Mouse (Mus musculus) activated CD4-positive, CD25-positive, alpha-beta regulatory T cell, adult 4 months (primary cell): ENCODE measurements around the gene Gm4881. TPM values are rescaled to one million over a fixed set of nuclear protein-coding genes. Genes with fewer than 3 reads are reported as not detected.
A peak's percentile ranks its signal among the peaks of the same experiment; 100 is the strongest.

ENCODE experiments used
- ATAC-seq: one replicate; pipeline ENCODE4 v1.8.0; 2017
- polyA plus RNA-seq, 2 experiments: library from polyadenylated mRNA; unstranded; fragments of 100-300 nt; shearing (Covaris generic); gene quantifications; one replicate each; pipeline ENCODE4 v1.2.1; 2017

Gm4881 gene
- polyA plus RNA-seq, 2 experiments from 2014 or later = not detected

DNA sequence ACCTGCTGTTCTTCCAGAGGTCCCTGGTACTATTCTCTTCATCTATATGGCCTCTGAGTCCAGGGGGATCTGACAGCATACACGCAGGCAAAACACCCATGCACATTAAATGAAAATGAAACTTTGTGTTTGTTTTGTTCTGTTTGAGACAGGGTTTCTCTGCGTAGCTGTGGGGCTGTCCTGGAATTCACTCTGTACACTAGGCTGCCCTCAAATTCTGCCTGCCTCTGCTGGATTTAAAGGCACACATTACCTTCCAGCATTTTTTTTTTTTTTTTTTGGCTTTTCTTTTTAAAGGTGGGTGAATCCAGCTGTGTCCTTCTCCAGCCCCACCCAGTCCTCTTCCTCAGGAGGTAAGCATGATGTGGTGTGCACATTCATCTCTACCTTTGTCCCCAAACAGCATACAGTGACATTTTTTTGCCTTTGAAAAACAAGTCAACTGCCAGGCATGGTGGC is 52.1 kb downstream of the Gm4881 start:
- peak; percentile 43 for ATAC-seq

DNA sequence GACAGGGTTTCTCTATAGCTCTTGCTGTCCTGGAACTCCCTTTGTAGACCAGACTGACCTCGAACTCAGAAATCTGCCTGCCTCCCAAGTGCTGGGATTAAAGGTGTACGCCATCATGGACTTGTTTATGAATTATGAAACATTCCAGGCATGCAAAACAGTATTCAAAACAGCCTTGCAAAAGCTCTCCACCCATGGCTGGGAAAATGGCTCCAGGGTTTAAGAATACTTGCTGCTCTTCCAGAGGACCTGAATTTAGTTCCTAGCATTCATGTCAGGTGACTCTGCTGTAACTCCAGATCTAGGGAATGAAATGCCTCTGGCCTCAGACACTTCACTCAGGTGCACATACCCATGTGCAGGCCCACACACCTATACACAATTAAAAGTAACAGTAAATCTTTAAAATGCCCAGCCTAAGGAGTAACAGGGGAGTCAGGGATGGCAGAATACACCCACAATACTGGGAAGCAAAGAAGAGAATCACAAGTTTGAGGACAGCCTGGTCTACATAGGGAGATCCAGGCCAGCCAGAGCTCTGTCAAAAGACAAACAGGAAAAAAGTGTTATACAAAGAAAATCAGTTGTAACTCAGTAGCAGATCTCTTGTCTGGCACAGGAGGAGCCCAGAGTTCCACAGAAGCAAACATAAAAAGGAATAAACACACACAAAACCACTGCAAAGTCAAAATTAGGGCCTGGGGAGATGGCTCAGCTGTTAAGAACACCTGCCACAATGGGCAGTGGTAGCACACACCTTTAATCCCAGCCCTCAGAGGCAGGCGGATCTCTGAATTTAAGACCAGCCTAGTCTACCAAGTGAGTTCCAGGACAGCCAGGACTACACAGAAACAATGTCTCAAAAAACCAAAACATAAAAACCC is 52.8 kb downstream of the Gm4881 start:
- no peak for ATAC-seq

DNA sequence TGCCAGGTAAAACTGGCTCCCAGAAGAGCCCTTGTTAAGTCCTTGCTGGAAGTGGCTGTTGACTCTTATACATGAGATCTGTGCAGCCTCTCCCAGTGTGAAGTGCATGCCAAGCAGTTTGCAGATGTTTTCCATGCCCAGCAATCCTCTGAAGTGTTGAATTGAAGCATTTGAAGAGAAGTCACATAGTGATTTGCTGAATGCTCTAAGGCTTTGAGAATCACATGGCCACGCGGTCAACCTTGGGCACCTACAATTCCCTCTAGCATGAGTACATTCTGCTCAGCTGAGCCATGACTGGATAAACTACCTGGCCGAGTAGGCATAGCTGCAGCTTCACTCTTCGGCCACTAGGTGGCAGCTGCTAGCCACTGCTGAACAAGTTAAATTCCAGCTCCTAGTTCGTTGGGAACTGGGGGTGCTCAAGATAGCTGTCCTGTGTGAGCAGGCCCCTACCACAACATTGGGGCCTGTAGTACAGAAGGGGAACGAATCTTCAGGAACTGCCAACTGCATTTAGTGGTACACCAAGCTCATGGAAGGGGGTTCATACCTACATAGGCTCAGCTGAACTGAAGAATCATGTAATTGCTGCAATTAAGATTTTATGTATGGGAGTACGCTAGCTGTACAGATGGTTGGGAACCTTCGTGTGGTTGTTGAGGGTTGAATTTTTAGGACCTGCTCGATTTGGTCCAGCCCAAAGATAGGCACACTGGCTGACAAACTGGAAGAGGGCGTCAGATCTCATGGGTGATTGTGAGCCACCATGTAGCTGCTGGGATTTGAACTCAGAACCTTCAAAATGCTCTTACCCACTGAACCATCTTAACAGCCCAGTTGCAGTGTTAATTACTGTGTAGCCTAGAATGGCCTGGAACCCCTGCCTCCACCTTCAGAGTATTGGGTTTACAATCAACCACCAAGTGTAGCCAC is 53.7 kb downstream of the Gm4881 start:
- peak; percentile 43 for ATAC-seq

GRCm38 (mm10) chr7:24889431-24890220 is 54.7 kb downstream of the Gm4881 start:
- no peak for ATAC-seq

DNA sequence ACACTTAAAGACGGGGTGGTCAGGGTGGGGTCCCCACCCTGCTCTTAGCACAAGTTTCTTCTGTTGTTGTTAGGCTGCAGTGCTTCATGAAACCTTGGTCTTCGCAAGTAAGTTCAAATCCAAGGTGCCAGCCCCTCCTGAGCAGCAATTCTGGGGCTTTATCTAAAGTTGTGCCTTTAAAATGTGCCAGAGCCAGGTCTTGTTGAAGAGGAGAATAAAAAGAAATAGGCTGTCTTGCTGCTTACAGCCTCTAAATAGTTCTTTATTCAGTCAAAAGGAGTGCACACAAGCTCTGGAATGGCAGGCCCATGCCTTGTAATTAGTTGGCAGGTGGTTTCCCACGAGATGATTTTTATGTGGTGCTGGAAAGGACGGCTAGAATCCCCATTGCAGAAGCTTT is 57.2 kb downstream of the Gm4881 start:
- no peak for ATAC-seq

- no peak for ATAC-seq
Measured at GRCm38 (mm10) chr7:24886308-24886633, 58.0 kb downstream of the Gm4881 start.

DNA sequence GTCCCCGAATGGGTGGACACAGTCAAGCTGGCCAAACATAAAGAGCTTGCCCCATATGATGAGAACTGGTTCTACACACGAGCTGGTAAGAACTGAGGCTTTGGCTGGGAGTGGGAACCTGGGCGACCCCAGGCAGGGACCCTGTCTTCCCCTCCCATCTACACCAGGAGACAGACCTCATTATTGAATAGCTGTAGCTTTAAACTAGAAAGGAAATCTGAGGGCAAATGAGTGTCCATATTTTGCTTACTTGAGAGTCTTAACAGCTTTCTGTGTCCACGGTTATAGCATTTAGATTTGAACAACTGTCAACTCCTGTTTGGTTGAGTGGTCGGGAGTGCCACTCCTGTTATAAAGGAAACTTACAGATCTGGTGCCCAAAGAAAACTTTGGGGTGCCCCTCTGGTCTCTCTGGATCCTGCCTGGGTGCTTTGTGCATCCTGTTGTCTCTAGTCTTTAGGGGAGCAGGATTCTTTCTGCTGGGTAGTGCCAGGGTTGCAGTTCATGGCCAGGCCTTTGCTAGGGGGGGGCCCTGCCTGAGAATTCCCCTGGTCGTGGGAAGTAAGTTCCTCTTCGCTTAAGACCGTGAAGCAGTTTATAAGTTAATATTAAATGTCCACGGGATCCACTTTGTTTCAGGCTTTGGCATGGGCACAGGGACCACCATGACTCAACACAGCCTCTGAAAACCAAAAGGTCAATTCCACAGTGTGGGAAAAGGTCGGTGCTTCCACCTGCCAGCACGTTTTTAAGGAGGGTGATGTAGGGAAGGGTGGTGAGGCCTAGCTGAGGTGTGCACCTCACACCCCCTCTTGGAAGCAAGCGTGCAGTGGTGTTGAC is 58.6 kb downstream of the Gm4881 start:
- no peak for ATAC-seq

- peak; percentile 8 for ATAC-seq
Measured at GRCm38 (mm10) chr7:24884693-24885291, 59.5 kb downstream of the Gm4881 start.

- peak; percentile 87 for ATAC-seq
Measured at GRCm38 (mm10) chr7:24883896-24884692, 60.2 kb downstream of the Gm4881 start, which contains the start of gene Rps19. Rps19 (plus strand) TSS chr7:24884371.

DNA sequence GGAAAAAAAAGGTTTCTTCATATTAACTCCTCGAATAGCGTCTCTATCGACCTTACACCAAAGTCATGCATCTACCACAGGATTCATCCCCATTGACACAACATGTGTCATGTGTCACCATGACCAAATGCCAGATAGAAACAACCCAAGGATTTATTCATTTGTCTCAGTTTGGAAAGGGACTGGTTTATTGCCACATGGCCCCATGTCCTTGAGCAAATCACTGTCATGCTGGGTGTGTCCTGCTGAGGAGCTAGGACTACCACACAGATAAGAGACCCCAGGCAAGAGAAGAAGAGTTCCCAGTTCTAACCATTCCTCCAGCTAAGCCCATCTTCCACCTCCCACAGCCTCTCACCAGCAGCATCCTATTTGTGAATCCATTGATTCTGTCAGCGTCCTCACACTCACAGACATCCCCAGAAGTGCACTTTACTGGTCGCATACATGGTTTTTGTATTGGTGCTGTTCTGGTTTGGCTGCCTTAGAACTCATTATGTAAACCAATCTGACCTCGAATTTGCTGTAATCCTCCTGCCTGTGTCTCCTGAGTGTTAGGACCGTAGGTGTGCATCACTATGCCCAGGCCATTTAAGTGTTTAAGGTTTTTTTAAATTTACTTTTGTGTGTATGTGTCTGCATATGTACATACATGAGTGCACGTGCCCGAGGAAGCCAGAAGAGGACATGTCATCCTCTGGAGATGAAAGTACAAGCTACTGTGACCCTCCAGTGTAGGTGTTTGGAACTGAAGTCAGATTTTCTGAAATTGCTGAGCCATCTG is 61.7 kb downstream of the Gm4881 start:
- ATAC-seq = no peak

- ATAC-seq = no peak
Measured at GRCm38 (mm10) chr7:24879620-24880019, 64.7 kb downstream of the Gm4881 start.

DNA sequence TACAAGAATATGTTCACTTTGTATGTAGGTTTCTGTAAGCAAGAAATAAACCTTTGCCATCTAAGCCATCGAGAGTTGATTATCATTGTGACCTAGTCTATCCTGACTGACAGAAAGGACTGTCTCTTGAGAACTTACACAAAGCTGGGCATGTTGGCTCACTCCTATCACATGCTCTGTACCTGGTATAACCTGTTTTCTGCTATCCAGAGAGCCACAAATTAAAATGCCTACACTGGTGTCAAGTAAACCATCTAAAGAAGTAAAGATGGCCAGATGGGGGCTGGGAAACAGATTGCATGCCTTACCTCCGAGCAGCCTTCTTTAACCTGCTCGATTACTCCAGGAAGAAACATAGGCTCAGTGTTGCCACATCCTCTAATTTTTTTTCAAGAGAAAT is 66.7 kb downstream of the Gm4881 start:
- ATAC-seq = no peak

Other genes with a start within 250 kb of the Gm4881 start
- not detected for gene BC049730, start 235.3 kb downstream of the Gm4881 start, polyA plus RNA-seq
- not detected for gene Gm4763, start 217.6 kb downstream of the Gm4881 start, polyA plus RNA-seq
- under 1 TPM; 0.28 TPM for gene Cd177, start 184.2 kb downstream of the Gm4881 start, polyA plus RNA-seq
- not detected for gene Ceacam10, start 167.3 kb downstream of the Gm4881 start, polyA plus RNA-seq
- gene Gm9844, start 82.3 kb downstream of the Gm4881 start, polyA plus RNA-seq = 10 to 100 TPM; 17.0 to 65.7 TPM
- gene Lypd4, start 74.6 kb downstream of the Gm4881 start, polyA plus RNA-seq = not detected
- not detected for gene Dmrtc2, start 74.4 kb downstream of the Gm4881 start, polyA plus RNA-seq
- gene Rps19, start 60.1 kb downstream of the Gm4881 start, polyA plus RNA-seq = over 10,000 TPM; 11,194 to 11,919 TPM
- 10 to 100 TPM in 1 of 2 experiments, 1 to 10 TPM in 1; 1.7 to 22.3 TPM for gene Cd79a, start 47.1 kb downstream of the Gm4881 start, polyA plus RNA-seq
- gene Arhgef1, start 41.6 kb downstream of the Gm4881 start, polyA plus RNA-seq = 100 to 1,000 TPM; 164 to 173 TPM
- 100 to 1,000 TPM; 190 to 202 TPM for gene Rabac1, start 28.3 kb upstream of the Gm4881 start, polyA plus RNA-seq
- gene Atp1a3, start 61.5 kb upstream of the Gm4881 start, polyA plus RNA-seq = under 1 TPM; 0.65 to 0.92 TPM
- 1 to 10 TPM; 2.2 to 2.4 TPM for gene Grik5, start 127.9 kb upstream of the Gm4881 start, polyA plus RNA-seq
- 10 to 100 TPM in 1 of 2 experiments, 1 to 10 TPM in 1; 8.9 to 14.2 TPM for gene Zfp574, start 128.1 kb upstream of the Gm4881 start, polyA plus RNA-seq
- gene Pou2f2, start 235.2 kb upstream of the Gm4881 start, polyA plus RNA-seq = 10 to 100 TPM; 19.1 to 25.3 TPM